Mouse (Mus musculus) erythroblast, adult 5-6 weeks (primary cell): Measurements from ENCODE around the gene Ccno. TPM values are rescaled to one million over a fixed set of nuclear protein-coding genes. Genes with fewer than 3 reads are reported as not detected.

ENCODE experiments used
- total RNA-seq, 2 experiments: library from RNA; stranded (forward) in 1 of 2; stranded (reverse) in 1 of 2; fragments of 150-400 nt in 1 of 2; fragments of 200-764, 138-1000 nt in 1 of 2; gene quantifications; 2 replicates each; pipeline versions ENCODE4 v1.2.3 to v1.2.4; 2015 to 2017; ENCODE audit warnings: low replicate concordance in 2 of 2

Gene Ccno
- total RNA-seq, 2 experiments from 2014 or later = 2.0 to 10.0 TPM

Other genes with a start within 250 kb of the Ccno start
- gene Plpp1, start 187.0 kb upstream of the Ccno start, total RNA-seq (2015; ENCODE audit: low replicate concordance) = 89.2 and 96.3 TPM in 2 replicates
- gene Plpp1, start 187.0 kb upstream of the Ccno start, total RNA-seq (2017; ENCODE audit: low replicate concordance) = 68.1 and 85.5 TPM in 2 replicates
- 34.9 and 56.7 TPM in 2 replicates for gene Mtrex, start 60.4 kb upstream of the Ccno start, total RNA-seq (2015; ENCODE audit: low replicate concordance)
- gene Mtrex, start 60.4 kb upstream of the Ccno start, total RNA-seq (2017; ENCODE audit: low replicate concordance) = 33.9 and 51.3 TPM in 2 replicates
- 3.1 and 9.2 TPM in 2 replicates for gene Dhx29, start 60.3 kb upstream of the Ccno start, total RNA-seq (2015; ENCODE audit: low replicate concordance)
- 6.4 and 7.8 TPM in 2 replicates for gene Dhx29, start 60.3 kb upstream of the Ccno start, total RNA-seq (2017; ENCODE audit: low replicate concordance)
- not detected in 2 replicates for gene Mcidas, start 6.0 kb downstream of the Ccno start, total RNA-seq (2015; ENCODE audit: low replicate concordance)
- not detected in 2 replicates for gene Mcidas, start 6.0 kb downstream of the Ccno start, total RNA-seq (2017; ENCODE audit: low replicate concordance)
- gene Cdc20b, start 47.3 kb downstream of the Ccno start, total RNA-seq (2015; ENCODE audit: low replicate concordance) = not detected in 2 replicates
- not detected in 2 replicates for gene Cdc20b, start 47.3 kb downstream of the Ccno start, total RNA-seq (2017; ENCODE audit: low replicate concordance)
- gene Gpx8, start 58.6 kb downstream of the Ccno start, total RNA-seq (2015; ENCODE audit: low replicate concordance) = not detected in 2 replicates
- gene Gpx8, start 58.6 kb downstream of the Ccno start, total RNA-seq (2017; ENCODE audit: low replicate concordance) = not detected in 2 replicates
- gene Gzma, start 113.2 kb downstream of the Ccno start, total RNA-seq (2015; ENCODE audit: low replicate concordance) = not detected in 2 replicates
- gene Gzma, start 113.2 kb downstream of the Ccno start, total RNA-seq (2017; ENCODE audit: low replicate concordance) = 1.1 TPM in 1 of 2 replicates, not detected in the other
- 1.0 TPM in 1 of 2 replicates, not detected in the other for gene Esm1, start 221.9 kb downstream of the Ccno start, total RNA-seq (2015; ENCODE audit: low replicate concordance)
- 0.60 TPM in 1 of 2 replicates, not detected in the other for gene Esm1, start 221.9 kb downstream of the Ccno start, total RNA-seq (2017; ENCODE audit: low replicate concordance)
- gene Gzmk, start 238.1 kb downstream of the Ccno start, total RNA-seq (2015; ENCODE audit: low replicate concordance) = not detected in 2 replicates
- gene Gzmk, start 238.1 kb downstream of the Ccno start, total RNA-seq (2017; ENCODE audit: low replicate concordance) = not detected in 2 replicates